Mouse (Mus musculus) liver, embryonic 15.5 days (tissue): ENCODE measurements around the gene Nhej1. TPM values are rescaled to one million over a fixed set of nuclear protein-coding genes. Genes with fewer than 3 reads are reported as not detected.

Experiments used
- ATAC-seq: fragments of 200-750 bp; cut with Nextera tagmentation; 2 replicates; pipeline ENCODE4 v1.8.0; 2017; ENCODE audit warnings: moderate number of reproducible peaks, mild to moderate bottlenecking, moderate library complexity; ENCODE audit not compliant: insufficient read depth
- H3K27ac ChIP-seq: fragments of 300-500 bp; sonication (generic); replicated peaks from 2 replicates; pipeline ENCODE4 v1.5.1; 2015; ENCODE audit warnings: mild to moderate bottlenecking, inconsistent platforms
- H3K27me3 ChIP-seq: fragments of 300-500 bp; sonication (generic); 2 replicates; pipeline ENCODE4 v1.6.1; 2015; ENCODE audit warnings: mild to moderate bottlenecking, inconsistent platforms
- H3K36me3 ChIP-seq: fragments of 300-500 bp; sonication (generic); replicated peaks from 2 replicates; pipeline ENCODE4 v1.6.1; 2015; ENCODE audit warnings: moderate library complexity, mild to moderate bottlenecking, inconsistent platforms
- H3K4me1 ChIP-seq: fragments of 300-500 bp; sonication (generic); replicated peaks from 2 replicates; pipeline ENCODE4 v1.6.1; 2015; ENCODE audit warnings: inconsistent platforms
- H3K4me2 ChIP-seq: fragments of 300-500 bp; sonication (generic); 2 replicates; pipeline ENCODE4 v1.6.1; 2015; ENCODE audit warnings: moderate library complexity, mild to moderate bottlenecking, inconsistent platforms
- H3K4me3 ChIP-seq: fragments of 300-500 bp; sonication (generic); replicated peaks from 2 replicates; pipeline ENCODE4 v1.5.1; 2015; ENCODE audit warnings: mild to moderate bottlenecking, inconsistent platforms
- H3K9ac ChIP-seq: fragments of 300-500 bp; sonication (generic); 2 replicates; pipeline ENCODE4 v1.6.1; 2015; ENCODE audit warnings: moderate library complexity, mild to moderate bottlenecking, inconsistent platforms
- H3K9me3 ChIP-seq: fragments of 300-500 bp; sonication (generic); replicated peaks from 2 replicates; pipeline ENCODE4 v1.6.1; 2016; ENCODE audit warnings: inconsistent platforms
- WGBS: fragments of 180-500 bp; shearing (Covaris S2); methylation state at CpG from one replicate; pipeline ENCODE4 v1.1.7; 2015; ENCODE audit warnings: mixed read lengths; ENCODE audit not compliant: insufficient replicate concordance; 5-methylcytosine and 5-hydroxymethylcytosine counted together
- polyA plus RNA-seq: library from polyadenylated mRNA; unstranded; fragments of >200 nt; fragmentation: Nextera tagmentation; extraction: Ambion mirVana; gene quantifications from 2 replicates; pipeline ENCODE4 v1.2.1, GENCODE M21; 2015

Nhej1 gene
- 5.8 and 6.2 TPM in 2 replicates for polyA plus RNA-seq

DNA sequence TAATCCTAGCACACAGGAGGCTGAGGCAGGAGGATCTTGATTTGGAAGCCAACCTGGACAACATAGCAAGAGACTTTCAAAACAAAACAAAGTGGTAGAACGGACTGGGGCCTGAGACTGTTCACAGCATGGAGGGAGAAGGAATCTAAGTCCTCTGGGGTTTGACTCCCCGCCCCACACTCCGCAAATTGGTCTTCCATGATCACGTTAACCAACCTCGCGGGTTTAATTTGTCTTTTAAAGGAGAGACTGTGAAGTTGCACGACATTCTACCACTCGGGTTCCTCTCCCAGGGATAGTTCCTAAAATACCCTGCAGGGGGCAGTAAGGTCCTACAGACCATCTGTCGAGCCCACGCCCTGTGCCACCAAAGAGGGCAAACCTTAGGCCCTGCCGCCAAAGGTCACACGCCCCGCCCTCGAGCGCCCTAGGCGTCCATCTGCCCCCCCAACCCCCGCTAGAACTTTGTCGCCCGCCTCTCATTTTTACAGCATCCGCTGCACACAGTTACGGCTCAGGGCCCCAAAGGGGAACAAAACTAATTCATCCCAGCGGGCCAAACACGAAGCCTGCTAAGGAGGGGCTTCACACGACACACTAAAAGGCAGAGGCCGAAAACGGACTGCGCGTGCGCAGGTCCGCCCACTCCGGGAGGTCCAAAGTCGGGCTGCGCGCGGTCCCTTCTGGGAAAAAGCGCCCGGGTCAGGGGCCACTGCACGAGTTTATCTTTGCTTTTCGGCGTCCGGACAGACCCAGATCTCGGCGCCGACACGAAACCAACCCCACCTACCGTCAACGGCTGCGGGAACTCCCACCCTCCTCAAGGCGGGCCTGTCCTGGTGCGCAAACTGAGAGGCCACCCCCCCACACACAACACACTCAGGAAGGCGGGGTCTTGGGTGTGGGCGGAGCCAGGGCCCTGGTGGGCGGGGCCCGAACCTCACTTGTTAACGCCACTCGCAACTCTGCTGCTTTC, at the start of gene Nhej1:
Gene Nhej1, minus strand, starts transcription at position 855 of the 976 bp plus-strand sequence.
- 1% methylated on average over 56 of the region's 56 CpGs for WGBS
- Histone ChIP-seq H3K27me3 (no peaks in the 10 kb centered on the region), H3K4me2 (peak within 1 kb of the TSS; percentile 71), H3K9me3 (no peaks in the 10 kb centered on the region), H3K27ac (peak within 1 kb of the TSS; percentile 99), H3K4me1 (peaks cover 28% of the 10 kb centered on the region), H3K9ac (peak within 1 kb of the TSS; percentile 74), H3K36me3 (no peaks in the 10 kb centered on the region), H3K4me3 (peak within 1 kb of the TSS; percentile 73)
- ATAC-seq, result peak; percentile 95

DNA sequence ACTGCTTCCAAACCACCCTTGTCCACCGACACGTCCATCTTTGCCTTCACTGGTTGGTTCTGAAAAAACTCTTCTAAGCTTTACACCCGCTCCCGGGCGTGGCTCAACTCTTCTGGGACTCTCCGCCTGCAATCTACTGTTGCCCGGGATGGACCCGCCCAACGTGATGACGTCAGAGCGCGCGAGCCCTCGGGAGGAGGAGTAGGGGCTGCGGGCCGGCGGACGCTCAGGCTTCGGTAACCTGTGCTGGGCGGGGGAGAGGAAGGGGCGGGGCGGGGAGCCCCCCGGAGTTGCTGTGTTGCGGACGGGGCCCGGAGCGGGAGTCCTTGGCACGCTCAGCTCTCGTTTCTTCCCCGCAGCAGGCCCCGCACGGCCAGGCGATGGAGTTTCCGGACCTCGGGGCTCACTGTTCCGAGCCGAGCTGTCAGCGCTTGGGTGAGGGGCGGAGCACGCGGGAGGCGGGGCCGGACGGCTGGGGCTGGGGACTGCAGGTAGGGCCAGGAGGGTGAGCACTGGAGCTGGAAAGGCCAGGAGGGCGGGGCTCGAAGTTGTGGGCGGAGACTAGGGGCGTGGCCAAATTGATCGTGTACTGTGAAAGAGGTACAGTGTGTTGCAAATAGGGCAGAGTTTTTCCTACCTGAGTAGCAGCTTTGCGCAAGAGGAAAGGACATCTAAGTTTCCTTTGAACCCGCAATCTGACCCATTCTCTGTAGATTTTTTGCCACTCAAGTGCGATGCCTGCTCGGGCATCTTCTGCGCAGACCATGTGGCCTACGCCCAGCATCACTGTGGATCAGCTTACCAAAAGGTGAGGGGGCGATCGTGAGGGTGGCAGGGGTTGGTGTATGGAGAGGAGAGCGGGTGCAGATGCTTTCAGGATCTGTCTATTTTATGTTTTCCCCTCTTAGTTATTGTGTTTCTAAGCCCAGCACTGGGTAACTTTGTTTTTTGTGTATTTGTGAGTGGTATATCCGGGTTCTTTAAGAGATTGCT, 43.8 kb upstream of the Nhej1 start, which contains the start of gene Zfand2b:
Gene Zfand2b, plus strand, starts transcription at position 175 of the 993 bp plus-strand sequence.
- peak; percentile 96 for ATAC-seq
- Histone ChIP-seq H3K9me3 (no peaks in the 10 kb centered on the region), H3K27me3 (no peaks in the 10 kb centered on the region), H3K4me1 (peaks cover 47% of the 10 kb centered on the region), H3K9ac (peak within 1 kb of the TSS; percentile 91), H3K4me3 (peak within 1 kb of the TSS; percentile 91), H3K27ac (peak within 1 kb of the TSS; percentile 98), H3K4me2 (peak within 1 kb of the TSS; percentile 89), H3K36me3 (peaks cover 48% of the 10 kb centered on the region)
- 2% methylated on average over 57 of the region's 59 CpGs for WGBS

DNA sequence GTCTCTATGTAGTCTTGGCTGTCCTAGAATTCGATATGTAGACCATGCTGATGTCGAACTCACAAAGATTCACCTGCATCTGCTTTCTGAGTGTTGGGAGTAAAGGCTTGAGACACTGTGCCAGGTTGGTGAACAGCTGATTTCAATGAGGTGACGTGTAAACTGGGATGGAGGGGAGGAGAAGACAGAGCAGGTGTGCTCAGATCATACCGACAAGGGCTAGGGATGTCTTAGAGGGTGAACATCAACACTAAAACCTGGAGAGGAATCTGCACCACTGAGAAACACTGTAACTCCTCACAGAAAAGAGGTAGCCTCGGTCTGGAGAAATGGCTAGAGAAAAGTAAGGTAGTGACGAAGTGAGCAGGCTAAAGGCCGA, 43.1 kb upstream of the Nhej1 start:
- H3K9ac ChIP-seq, result peak overlapping the region; percentile 91
- peak overlapping the region; percentile 89 for H3K4me2 ChIP-seq
- no peaks in the 10 kb centered on the region for H3K27me3 ChIP-seq
- peaks cover 41% of the 10 kb centered on the region for H3K36me3 ChIP-seq
- peak; percentile 19 for ATAC-seq
- WGBS, result 6% methylated on average over 7 of the region's 7 CpGs
- peak overlapping the region; percentile 98 for H3K27ac ChIP-seq
- H3K4me3 ChIP-seq, result peak overlapping the region; percentile 91
- peaks cover 47% of the 10 kb centered on the region for H3K4me1 ChIP-seq
- H3K9me3 ChIP-seq, result no peaks in the 10 kb centered on the region

DNA sequence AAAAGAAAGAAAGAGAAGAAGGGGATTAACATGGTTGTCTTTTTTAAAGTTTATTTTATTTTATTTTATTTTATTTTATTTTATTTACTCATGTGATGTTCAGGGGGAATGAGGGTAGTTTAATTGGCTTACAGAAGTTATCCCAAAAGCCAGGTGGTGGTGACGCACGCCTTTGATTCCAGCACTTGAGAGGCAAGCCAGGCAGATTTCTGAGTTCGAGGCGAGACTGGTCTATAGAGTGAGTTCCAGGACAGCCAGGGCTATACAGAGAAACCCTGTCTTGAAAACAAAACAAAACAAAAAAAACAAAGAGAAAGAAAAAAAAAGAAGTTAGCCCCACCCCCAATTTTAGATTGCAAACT, 35.2 kb upstream of the Nhej1 start:
- H3K36me3 ChIP-seq, result no peaks in the 10 kb centered on the region
- peaks cover 47% of the 10 kb centered on the region for H3K4me1 ChIP-seq
- H3K27me3 ChIP-seq, result no peaks in the 10 kb centered on the region
- 19% methylated on average over 4 of the region's 4 CpGs for WGBS
- peak overlapping the region; percentile 43; the same call in 1 of the 2 replicates for H3K9ac ChIP-seq
- H3K4me2 ChIP-seq, result peak overlapping the region; percentile 46
- peak overlapping the region; percentile 93 for H3K27ac ChIP-seq
- H3K4me3 ChIP-seq, result no peak overlapping the region
- ATAC-seq, result peak; percentile 41; the same call in 1 of the 2 replicates
- H3K9me3 ChIP-seq, result no peaks in the 10 kb centered on the region

DNA sequence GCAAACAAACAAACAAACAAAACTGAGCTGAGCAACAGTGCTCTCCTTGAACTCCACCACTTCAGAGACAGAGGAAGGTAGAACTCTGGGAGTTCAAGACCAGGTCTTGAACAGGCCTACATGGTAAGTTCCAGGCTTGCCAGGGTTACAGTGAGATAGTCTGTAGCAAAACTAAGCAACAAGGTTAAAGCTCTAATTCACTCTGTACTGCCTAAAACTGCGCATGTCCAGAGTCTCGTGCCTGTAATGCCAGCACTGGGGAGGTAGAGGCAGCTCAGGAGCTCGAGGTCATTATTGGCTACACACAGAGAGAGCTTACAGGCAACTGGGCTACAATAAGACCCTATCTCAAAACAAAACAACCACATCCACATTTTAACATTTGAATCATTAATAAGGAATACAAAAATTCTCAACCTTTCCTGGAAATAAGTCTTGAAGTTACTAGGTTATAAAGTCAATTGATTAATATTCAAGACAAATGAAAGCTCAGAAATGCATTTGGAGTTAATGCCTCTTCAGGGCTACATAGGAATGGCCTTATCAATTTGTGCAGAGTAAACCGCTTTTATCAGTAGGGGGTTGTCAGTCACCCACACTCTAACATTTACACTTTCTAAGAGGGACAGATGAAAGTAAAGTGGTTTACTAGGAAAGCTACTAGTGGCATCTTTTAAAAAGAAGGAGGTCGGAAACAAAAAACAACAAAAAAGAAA, 34.7 kb upstream of the Nhej1 start:
- peak overlapping the region; percentile 33; the same call in 1 of the 2 replicates for H3K9ac ChIP-seq
- peak; percentile 94 for ATAC-seq
- peaks cover 52% of the 10 kb centered on the region for H3K4me1 ChIP-seq
- H3K27ac ChIP-seq, result peak overlapping the region; percentile 93
- H3K4me2 ChIP-seq, result peak overlapping the region; percentile 46
- no peak overlapping the region for H3K4me3 ChIP-seq
- H3K36me3 ChIP-seq, result no peaks in the 10 kb centered on the region
- H3K27me3 ChIP-seq, result no peaks in the 10 kb centered on the region
- H3K9me3 ChIP-seq, result no peaks in the 10 kb centered on the region
- 30% methylated on average over 5 of the region's 5 CpGs for WGBS

DNA sequence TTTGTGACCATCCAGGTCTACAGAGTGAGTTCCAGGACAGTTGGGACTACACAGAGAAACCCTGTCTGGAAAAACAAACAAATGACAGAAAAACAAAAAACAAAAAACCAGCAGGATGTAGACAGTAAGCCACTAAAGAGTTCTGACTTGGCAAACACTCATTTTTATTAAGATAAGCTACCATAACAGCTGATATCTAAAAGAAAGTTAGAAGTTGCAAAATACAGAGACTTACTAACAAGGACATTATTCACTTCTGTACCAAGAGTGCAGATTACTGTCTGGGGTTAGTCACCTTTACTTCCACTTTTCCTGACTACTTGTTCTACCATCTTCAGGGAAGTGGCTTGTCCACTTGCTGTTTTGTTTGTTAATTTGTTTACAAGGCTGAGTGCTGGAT, 34.0 kb upstream of the Nhej1 start:
- Histone ChIP-seq H3K4me2 (no peak overlapping the region), H3K9ac (0 out of 2 replicates have a peak overlapping the region, but pooled peaks have one; percentile 33), H3K4me1 (peaks cover 55% of the 10 kb centered on the region), H3K4me3 (no peak overlapping the region), H3K36me3 (no peaks in the 10 kb centered on the region), H3K27ac (peak overlapping the region; percentile 93), H3K9me3 (no peaks in the 10 kb centered on the region), H3K27me3 (no peaks in the 10 kb centered on the region)
- ATAC-seq, result no peak

DNA sequence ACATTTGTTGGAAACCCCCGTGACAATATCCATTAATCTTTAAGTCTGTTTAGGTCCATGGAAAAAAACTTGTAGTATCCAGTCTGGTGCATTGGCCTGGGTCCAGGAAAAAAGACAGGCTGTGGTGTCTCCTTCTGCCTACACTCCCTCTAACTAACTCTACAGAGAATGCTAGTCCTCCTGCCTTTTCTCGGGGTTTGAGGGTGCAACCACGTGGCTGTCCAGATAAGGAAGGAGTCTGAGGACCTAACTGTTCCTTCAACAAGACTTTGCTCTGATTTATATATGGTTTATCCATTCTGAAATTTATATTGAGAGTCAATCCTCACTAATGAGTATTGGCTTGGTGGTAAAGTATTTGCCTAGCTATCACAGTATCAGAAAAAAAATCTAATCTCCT, 30.8 kb upstream of the Nhej1 start:
- Histone ChIP-seq H3K36me3 (no peaks in the 10 kb centered on the region), H3K27ac (no peak overlapping the region), H3K9ac (no peak overlapping the region), H3K27me3 (no peaks in the 10 kb centered on the region), H3K4me2 (no peak overlapping the region), H3K4me1 (peaks cover 51% of the 10 kb centered on the region), H3K4me3 (no peak overlapping the region), H3K9me3 (no peaks in the 10 kb centered on the region)
- no peak for ATAC-seq
- WGBS, result 31% methylated on average over 3 of the region's 3 CpGs

DNA sequence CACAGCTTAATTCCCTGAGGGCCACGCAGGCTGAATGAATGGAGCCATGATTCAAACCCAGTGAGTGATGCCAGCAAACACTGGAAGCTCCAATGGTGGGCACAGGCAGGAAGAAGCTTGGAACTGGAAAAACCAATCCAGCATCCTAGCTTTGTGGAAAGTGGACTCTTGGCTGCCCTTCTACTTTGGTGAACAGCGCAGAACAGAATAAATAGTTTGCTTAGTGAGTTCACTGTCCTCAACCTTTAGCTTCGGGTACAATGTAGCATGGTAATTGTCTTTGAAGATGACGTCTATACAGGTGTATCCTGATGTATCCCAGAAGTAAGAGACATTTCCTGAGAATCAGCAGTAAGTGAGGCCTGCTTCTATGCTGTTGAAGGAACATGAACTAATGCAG, 23.7 kb upstream of the Nhej1 start:
- no peaks in the 10 kb centered on the region for H3K27me3 ChIP-seq
- no peak overlapping the region for H3K4me2 ChIP-seq
- no peak overlapping the region for H3K9ac ChIP-seq
- 86% methylated on average over 4 of the region's 4 CpGs for WGBS
- peaks cover 64% of the 10 kb centered on the region for H3K36me3 ChIP-seq
- H3K4me3 ChIP-seq, result no peak overlapping the region
- H3K9me3 ChIP-seq, result no peaks in the 10 kb centered on the region
- 0 out of 2 replicates have a peak overlapping the region, but pooled peaks have one; percentile 19 for H3K27ac ChIP-seq
- no peak for ATAC-seq
- H3K4me1 ChIP-seq, result peaks cover 49% of the 10 kb centered on the region

DNA sequence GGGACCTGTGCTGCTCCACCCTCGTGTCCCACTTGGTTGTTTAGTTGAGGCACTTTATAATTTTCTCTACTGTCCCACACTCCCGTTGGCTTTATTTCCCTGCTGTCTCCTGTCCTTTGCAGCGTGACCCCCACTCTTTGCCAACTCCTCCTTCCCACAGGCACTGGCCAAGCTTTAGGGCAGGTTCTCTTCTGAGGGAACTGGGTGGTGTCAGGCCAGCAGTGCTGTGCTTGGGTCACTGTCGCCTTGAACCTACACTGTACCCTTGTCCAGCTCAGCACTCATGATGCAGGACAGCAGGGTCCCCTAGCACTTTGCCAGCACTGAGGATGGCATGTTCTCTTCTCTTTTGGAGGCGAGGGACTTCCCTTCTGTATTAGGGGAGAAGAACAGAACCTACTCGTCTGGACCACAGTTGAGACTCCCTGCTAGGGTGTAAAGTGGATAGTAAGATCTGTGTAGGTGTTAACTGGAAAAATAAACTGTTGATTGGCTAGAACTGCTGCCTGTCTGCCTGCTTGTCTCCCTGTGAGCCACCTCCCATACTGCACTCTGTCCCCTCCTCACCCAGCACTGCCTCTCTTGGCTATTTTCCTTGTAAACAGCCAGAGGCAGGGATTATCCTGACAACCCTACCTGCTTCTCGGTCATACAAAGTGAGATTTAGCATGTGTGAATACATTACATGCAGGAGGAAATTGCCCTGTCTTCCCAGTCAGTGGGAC, 22.6 kb upstream of the Nhej1 start:
- H3K27me3 ChIP-seq, result no peaks in the 10 kb centered on the region
- no peak for ATAC-seq
- H3K36me3 ChIP-seq, result peaks cover 64% of the 10 kb centered on the region
- H3K4me2 ChIP-seq, result no peak overlapping the region
- 74% methylated on average over 7 of the region's 7 CpGs for WGBS
- no peaks in the 10 kb centered on the region for H3K9me3 ChIP-seq
- no peak overlapping the region for H3K4me3 ChIP-seq
- H3K27ac ChIP-seq, result no peak overlapping the region
- H3K9ac ChIP-seq, result no peak overlapping the region
- peaks cover 56% of the 10 kb centered on the region for H3K4me1 ChIP-seq

DNA sequence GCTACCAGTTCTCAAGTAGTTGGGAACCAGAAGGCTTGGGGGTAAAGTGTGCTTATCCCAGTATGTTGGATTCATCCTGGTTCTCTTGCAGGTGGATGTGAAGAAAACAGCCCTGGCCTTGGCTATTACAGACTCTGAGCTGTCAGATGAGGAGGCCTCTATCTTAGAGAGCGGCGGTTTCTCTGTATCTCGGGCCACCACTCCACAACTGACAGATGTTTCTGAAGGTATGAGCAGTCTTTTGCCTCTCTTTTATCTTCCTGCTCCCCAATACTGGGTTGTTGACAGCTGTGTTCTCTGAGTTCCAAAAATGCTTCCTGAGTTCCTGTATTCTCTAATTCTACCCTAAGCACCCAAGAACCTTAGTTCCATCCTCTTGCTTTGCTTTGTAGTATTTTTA, 20.6 kb upstream of the Nhej1 start:
- peaks cover 63% of the 10 kb centered on the region for H3K4me1 ChIP-seq

More for the DNA sequence above, 20.6 kb upstream of the Nhej1 start:
- no peak for ATAC-seq
- Histone ChIP-seq H3K9me3 (no peaks in the 10 kb centered on the region), H3K9ac (peak overlapping the region; percentile 42), H3K36me3 (peaks cover 64% of the 10 kb centered on the region), H3K27me3 (no peaks in the 10 kb centered on the region), H3K4me3 (peak overlapping the region; percentile 96), H3K4me2 (peak overlapping the region; percentile 83), H3K27ac (peak overlapping the region; percentile 99)
- 20% methylated on average over 3 of the region's 3 CpGs for WGBS
